Mouse (Mus musculus) adrenal gland (tissue): Measurements from ENCODE around the gene Aco1.

Experiments used
- intact Hi-C: fragments of 180-260 bp; cut with DNase I; formaldehyde crosslinking; loops from one replicate; pipeline ENCODE4 v1.15.1; 2025

The Aco1 gene

DNA sequence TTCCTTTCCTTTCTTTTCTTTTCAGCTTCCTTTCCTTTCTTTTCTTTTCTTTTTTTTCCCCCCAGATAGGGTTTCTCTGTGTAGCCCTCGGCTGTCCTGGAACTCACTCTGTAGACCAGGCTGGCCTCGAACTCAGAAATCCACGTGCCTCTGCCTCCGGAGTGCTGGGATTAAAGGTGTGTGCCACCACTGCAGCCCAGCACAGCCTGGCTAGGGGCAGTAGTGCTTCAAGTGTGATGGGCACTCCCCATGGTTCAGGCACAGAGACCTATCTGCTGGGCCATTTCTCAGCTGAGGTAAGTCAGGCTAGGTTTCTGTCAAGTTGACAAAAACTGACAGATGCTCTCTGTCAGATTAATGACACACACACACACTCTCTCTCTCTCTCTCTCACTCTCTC is 100.1 kb downstream of the Aco1 start:
- intact Hi-C loops = no loop called here

DNA sequence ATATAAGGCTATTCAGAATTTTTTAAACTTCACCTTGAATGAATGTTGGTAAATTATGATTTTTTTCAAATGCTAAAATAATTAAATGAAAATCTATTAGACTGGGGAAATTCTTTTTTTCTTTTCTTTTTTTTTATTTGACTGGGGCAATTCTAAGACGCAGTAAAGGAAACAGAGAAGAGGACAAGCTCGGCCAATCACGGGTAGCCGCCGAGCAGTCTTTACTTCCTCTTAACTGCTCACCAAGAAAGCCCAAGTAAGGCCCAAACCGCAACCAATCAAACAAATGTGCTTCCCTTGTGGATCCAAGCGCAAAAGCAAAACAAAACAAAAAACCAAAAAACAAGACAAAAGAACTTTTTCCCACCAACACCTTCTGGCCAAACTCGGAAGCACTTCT is 101.2 kb downstream of the Aco1 start:
- intact Hi-C loops = no loop called here
